Mouse (Mus musculus) heart, embryonic 11.5 days (tissue): ENCODE measurements around the gene Mcat. TPM values are rescaled to one million over a fixed set of nuclear protein-coding genes. Genes with fewer than 3 reads are reported as not detected.

Experiments
- ATAC-seq: fragments of 200-750 bp; cut with Nextera tagmentation; replicated peaks from 2 replicates; pipeline ENCODE4 v1.8.0; 2017; ENCODE audit warnings: moderate library complexity; ENCODE audit not compliant: insufficient number of reproducible peaks, low FRiP score, low TSS enrichment
- H3K27ac ChIP-seq: fragments of 300-500 bp; sonication (generic); 2 replicates; pipeline ENCODE4 v1.5.1; 2014; ENCODE audit warnings: mild to moderate bottlenecking, low read depth, low read length
- H3K27me3 ChIP-seq: fragments of 300-500 bp; sonication (generic); 2 replicates; pipeline ENCODE4 v1.6.1; 2014; ENCODE audit warnings: mild to moderate bottlenecking, low read length, mixed read lengths; ENCODE audit not compliant: control insufficient read depth, insufficient read depth
- H3K36me3 ChIP-seq: fragments of 300-500 bp; sonication (generic); 2 replicates; pipeline ENCODE4 v1.6.1; 2014; ENCODE audit warnings: mild to moderate bottlenecking, low read length, moderate library complexity, mixed read lengths; ENCODE audit not compliant: control insufficient read depth, insufficient read depth
- H3K4me1 ChIP-seq: fragments of 300-500 bp; sonication (generic); 2 replicates; pipeline ENCODE4 v1.6.1; 2014; ENCODE audit warnings: low read length; ENCODE audit not compliant: control insufficient read depth, insufficient read depth
- H3K4me2 ChIP-seq: fragments of 300-500 bp; sonication (generic); 2 replicates; pipeline ENCODE4 v1.6.1; 2014; ENCODE audit warnings: mild to moderate bottlenecking, moderate library complexity
- H3K4me3 ChIP-seq: fragments of 300-500 bp; sonication (generic); 2 replicates; pipeline ENCODE4 v1.5.1; 2014; ENCODE audit warnings: low read depth, low read length
- H3K9ac ChIP-seq: fragments of 300-500 bp; sonication (generic); 2 replicates; pipeline ENCODE4 v1.6.1; 2014; ENCODE audit warnings: mild to moderate bottlenecking, low read depth, low read length, moderate library complexity
- H3K9me3 ChIP-seq: fragments of 300-500 bp; sonication (generic); replicated peaks from 2 replicates; pipeline ENCODE4 v1.6.1; 2016; ENCODE audit warnings: low read length; ENCODE audit not compliant: control insufficient read depth
- WGBS: fragments of 180-500 bp; shearing (Covaris S2); extraction: QIAGEN DNeasy Blood & Tissue Kit; methylation state at CpG from one replicate; pipeline ENCODE4 v1.1.7; 2014; ENCODE audit not compliant: insufficient replicate concordance; 5-methylcytosine and 5-hydroxymethylcytosine counted together
- polyA plus RNA-seq: library from polyadenylated mRNA; unstranded; fragments of >200 nt; fragmentation: Nextera tagmentation; extraction: Ambion mirVana; gene quantifications from 2 replicates; pipeline ENCODE4 v1.2.1, GENCODE M21; 2014

Mcat gene
- 28.3 and 30.3 TPM in 2 replicates for polyA plus RNA-seq

- Histone ChIP-seq H3K4me1 (peaks cover 8% of the 10 kb centered on the region; the same call in 1 of the 2 replicates), H3K27ac (peak within 1 kb of the TSS; percentile 78), H3K9me3 (no peaks in the 10 kb centered on the region), H3K27me3 (no peaks in the 10 kb centered on the region), H3K4me3 (peak within 1 kb of the TSS; percentile 58), H3K9ac (peak within 1 kb of the TSS; percentile 77), H3K36me3 (no peaks in the 10 kb centered on the region), H3K4me2 (peak within 1 kb of the TSS; percentile 83)
- peak; percentile 75 for ATAC-seq
- WGBS, result 2% methylated on average over 28 of the region's 28 CpGs
Observed at GRCm38 (mm10) chr15:83563327-83563856, at the start of gene Mcat, which contains the start of gene Tspo. Gene Mcat (minus strand): TSS chr15:83563787. Gene Tspo (plus strand): TSS chr15:83563592.

- H3K4me3 ChIP-seq, result no peak overlapping the region
- H3K36me3 ChIP-seq, result no peaks in the 10 kb centered on the region
- H3K9me3 ChIP-seq, result no peaks in the 10 kb centered on the region
- ATAC-seq, result no peak
- WGBS, result 44% methylated on average over 15 of the region's 15 CpGs
- no peak overlapping the region for H3K9ac ChIP-seq
- no peaks in the 10 kb centered on the region for H3K4me1 ChIP-seq
- H3K27me3 ChIP-seq, result no peaks in the 10 kb centered on the region
- H3K4me2 ChIP-seq, result no peak overlapping the region
- H3K27ac ChIP-seq, result no peak overlapping the region
Observed at GRCm38 (mm10) chr15:83607115-83607802, 43.7 kb upstream of the Mcat start.

- no peaks in the 10 kb centered on the region for H3K9me3 ChIP-seq
- WGBS, result 85% methylated on average over 8 of the region's 8 CpGs
- no peak overlapping the region for H3K27ac ChIP-seq
- no peak overlapping the region for H3K9ac ChIP-seq
- no peaks in the 10 kb centered on the region for H3K4me1 ChIP-seq
- no peaks in the 10 kb centered on the region for H3K36me3 ChIP-seq
- no peaks in the 10 kb centered on the region for H3K27me3 ChIP-seq
- no peak for ATAC-seq
- no peak overlapping the region for H3K4me2 ChIP-seq
- H3K4me3 ChIP-seq, result no peak overlapping the region
Observed at GRCm38 (mm10) chr15:83606700-83607099, 43.1 kb upstream of the Mcat start.

GRCm38 (mm10) chr15:83606216-83606615, 42.6 kb upstream of the Mcat start:
- H3K36me3 ChIP-seq, result no peaks in the 10 kb centered on the region
- no peaks in the 10 kb centered on the region for H3K4me1 ChIP-seq
- no peak overlapping the region for H3K4me3 ChIP-seq
- no peak overlapping the region for H3K4me2 ChIP-seq
- no peak for ATAC-seq
- no peak overlapping the region for H3K27ac ChIP-seq
- H3K27me3 ChIP-seq, result no peaks in the 10 kb centered on the region
- 74% methylated on average over 11 of the region's 11 CpGs for WGBS
- no peak overlapping the region; the same call in 1 of the 2 replicates for H3K9ac ChIP-seq
- H3K9me3 ChIP-seq, result no peaks in the 10 kb centered on the region

GRCm38 (mm10) chr15:83603426-83603825, 39.8 kb upstream of the Mcat start:
- Histone ChIP-seq H3K36me3 (no peaks in the 10 kb centered on the region), H3K4me2 (no peak overlapping the region), H3K4me3 (no peak overlapping the region), H3K27ac (no peak overlapping the region), H3K4me1 (no peaks in the 10 kb centered on the region), H3K9me3 (no peaks in the 10 kb centered on the region), H3K27me3 (no peaks in the 10 kb centered on the region), H3K9ac (no peak overlapping the region)
- no peak for ATAC-seq
- WGBS, result 92% methylated on average over 7 of the region's 7 CpGs

- 86% methylated on average over 1 of the region's 1 CpGs for WGBS
- no peak overlapping the region for H3K9ac ChIP-seq
- no peak for ATAC-seq
- H3K4me3 ChIP-seq, result no peak overlapping the region
- no peak overlapping the region for H3K27ac ChIP-seq
- no peaks in the 10 kb centered on the region for H3K4me1 ChIP-seq
- no peak overlapping the region for H3K4me2 ChIP-seq
- no peaks in the 10 kb centered on the region for H3K36me3 ChIP-seq
- no peaks in the 10 kb centered on the region for H3K27me3 ChIP-seq
- no peaks in the 10 kb centered on the region for H3K9me3 ChIP-seq
Observed at GRCm38 (mm10) chr15:83603046-83603396, 39.4 kb upstream of the Mcat start.

- H3K27ac ChIP-seq, result no peak overlapping the region
- 81% methylated on average over 12 of the region's 13 CpGs for WGBS
Observed at GRCm38 (mm10) chr15:83602372-83603045, 38.9 kb upstream of the Mcat start.

GRCm38 (mm10) chr15:83601185-83601584, 37.6 kb upstream of the Mcat start:
- 72% methylated on average over 4 of the region's 4 CpGs for WGBS
- Histone ChIP-seq H3K27ac (no peak overlapping the region), H3K9me3 (no peaks in the 10 kb centered on the region), H3K4me3 (no peak overlapping the region), H3K27me3 (no peaks in the 10 kb centered on the region), H3K4me1 (no peaks in the 10 kb centered on the region), H3K36me3 (no peaks in the 10 kb centered on the region), H3K4me2 (no peak overlapping the region), H3K9ac (no peak overlapping the region)
- no peak for ATAC-seq

More at GRCm38 (mm10) chr15:83602372-83603045, 38.9 kb upstream of the Mcat start:
- H3K4me1 ChIP-seq, result no peaks in the 10 kb centered on the region
- no peaks in the 10 kb centered on the region for H3K9me3 ChIP-seq
- no peak overlapping the region for H3K9ac ChIP-seq
- no peak overlapping the region for H3K4me2 ChIP-seq
- ATAC-seq, result no peak
- H3K27me3 ChIP-seq, result no peaks in the 10 kb centered on the region
- H3K36me3 ChIP-seq, result no peaks in the 10 kb centered on the region
- no peak overlapping the region for H3K4me3 ChIP-seq
